Mouse (Mus musculus) kidney, postnatal 36 days (tissue): Measurements from ENCODE around the gene Xkr8.

Source experiments
- DNase-seq, 2 experiments: peaks; one replicate each; pipeline ENCODE4 v3.0.0; 2021 to 2022; ENCODE audit warnings: mixed read lengths in 2 of 2

Xkr8 gene

DNA sequence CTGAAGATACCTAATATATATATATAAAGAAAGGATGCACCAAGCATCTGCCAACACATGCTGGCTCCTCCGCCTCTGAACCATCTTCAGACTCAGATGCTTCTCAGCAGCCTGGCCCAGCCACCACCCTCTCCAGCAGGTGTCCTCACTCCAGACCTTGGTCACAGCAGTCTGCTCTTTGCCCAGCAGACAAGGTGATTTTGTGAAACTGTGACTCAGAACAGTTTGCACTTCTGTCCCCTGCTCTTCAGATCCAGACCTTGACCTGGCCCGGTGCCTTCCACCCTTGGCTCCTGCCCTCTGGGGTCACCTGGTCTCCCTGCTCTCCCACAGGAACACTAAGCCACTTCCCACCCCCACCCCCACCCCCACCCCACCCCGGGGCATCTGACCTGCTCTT lies 3.5 kb upstream of the Xkr8 start:
- DNase-seq = peak; percentile 56 to 65

GRCm38 (mm10) chr4:132735389-132735788 lies 3.0 kb upstream of the Xkr8 start:
- no peak for DNase-seq

DNA sequence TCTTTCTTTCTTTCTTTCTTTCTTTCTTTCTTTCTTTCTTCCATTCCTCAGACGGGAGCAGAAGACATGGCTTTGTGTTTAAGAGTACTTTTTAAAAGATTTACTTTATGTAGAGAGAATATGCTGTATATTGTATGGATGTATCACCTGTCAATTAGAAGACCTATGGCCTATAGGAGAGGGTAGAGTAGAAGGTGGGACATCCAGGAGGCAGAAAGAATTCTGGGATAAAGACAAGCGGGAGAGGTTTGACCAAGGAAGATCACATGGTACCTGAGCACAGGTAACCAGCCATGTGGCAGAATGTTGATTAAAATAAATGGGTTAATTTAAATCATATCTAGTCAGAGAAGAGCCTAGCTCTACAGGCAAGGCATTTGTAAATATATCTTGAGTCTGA lies 2.4 kb upstream of the Xkr8 start:
- no peak for DNase-seq

DNA sequence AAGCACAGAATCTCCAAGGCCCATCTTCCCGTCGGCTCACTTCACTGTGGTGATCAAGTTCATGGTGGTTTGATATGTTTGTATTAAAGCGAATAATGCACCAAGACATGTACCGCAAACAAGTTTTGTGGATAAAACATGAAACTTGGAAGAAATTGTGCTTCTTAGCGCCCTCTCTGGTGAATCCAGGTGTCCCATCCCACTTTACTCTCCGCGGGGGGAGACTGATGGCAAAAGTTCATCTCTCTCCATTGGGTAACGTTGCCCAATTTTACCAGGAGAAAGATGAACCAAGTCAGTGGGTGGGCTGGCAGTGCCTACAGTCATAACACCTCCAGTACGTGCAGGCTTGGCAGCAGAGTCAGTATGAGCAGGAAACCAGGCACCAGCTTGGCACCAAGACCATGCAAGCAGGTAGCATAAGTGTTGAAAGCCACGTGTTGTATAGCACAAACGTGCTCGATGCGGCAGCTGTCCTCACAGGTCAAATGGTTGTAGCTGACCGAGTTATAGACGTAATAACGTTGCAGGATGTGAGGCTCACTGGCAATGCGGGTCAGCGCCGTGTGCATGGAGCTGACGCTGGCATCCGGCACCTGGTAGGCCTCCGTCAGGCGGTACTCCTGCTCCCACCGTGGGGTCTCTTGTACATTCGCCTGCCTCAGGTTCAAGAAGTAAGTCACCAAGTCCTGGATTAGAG lies 875 bp upstream of the Xkr8 start:
- DNase-seq = no peak

DNA sequence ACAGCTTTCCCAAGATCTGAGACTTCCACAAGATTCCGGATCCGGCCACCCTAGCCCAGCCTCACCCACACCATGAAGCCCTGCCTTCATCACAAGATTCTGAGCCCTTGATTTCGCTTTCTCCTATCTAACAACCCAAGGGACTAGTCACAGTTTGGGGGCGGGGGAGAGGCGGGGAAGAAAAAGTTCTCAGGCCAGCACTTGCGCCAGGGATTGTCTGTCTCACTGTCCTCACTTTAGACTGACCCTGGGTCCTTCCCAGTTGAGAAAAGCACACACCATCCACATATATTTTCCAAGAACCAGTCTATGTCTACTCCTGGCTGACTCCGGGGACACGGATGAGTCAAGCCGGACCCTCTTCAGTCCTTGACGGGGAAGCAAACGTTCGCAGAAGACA lies 730 bp downstream of the Xkr8 start:
- no peak for DNase-seq

- DNase-seq = no peak
Measured at GRCm38 (mm10) chr4:132728233-132728632, 4.1 kb downstream of the Xkr8 start.

- DNase-seq = no peak
Measured at GRCm38 (mm10) chr4:132718251-132718650, 14.1 kb downstream of the Xkr8 start.

DNA sequence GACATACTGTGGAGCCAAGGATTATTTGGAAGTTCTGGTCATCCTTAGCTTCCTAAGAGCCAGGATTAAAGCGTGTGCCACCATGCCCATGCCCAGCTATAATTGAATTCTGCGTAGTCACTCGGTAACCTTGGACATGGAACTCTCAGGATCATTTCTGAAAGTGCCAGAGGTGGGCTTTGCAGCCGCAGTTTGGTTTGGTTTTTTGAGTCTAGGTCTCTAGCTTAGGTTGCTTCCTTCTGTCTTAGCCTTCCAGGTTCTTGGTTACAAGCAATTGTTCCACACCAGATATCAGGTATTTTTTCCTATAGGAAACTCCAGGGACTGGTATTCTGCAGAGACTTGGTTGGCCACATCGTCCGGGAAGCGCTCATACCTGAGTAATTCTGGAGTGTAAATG lies 19.2 kb downstream of the Xkr8 start:
- no peak for DNase-seq

- DNase-seq = no peak
Measured at GRCm38 (mm10) chr4:132706885-132707284, 25.5 kb downstream of the Xkr8 start.

DNA sequence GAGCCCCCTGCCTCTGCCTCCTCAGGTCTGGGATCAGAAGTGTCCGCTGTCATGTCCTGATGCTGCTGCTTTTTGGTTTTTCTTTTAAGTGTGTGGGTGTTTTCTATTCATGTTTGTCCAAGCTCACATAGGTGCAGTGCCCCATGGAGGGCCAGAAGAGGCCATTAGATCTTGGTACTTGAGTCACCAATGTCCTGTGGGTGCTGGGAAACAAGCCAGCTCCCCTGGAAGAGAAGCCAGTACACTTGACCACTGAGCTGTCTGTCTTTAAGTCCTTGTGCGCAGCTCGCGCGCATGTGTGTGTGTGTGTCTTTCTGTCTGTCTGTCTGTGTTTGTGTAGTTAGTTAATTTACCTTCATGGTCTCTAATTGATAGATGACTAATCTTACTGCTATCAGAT lies 30.3 kb downstream of the Xkr8 start:
- no peak for DNase-seq

DNA sequence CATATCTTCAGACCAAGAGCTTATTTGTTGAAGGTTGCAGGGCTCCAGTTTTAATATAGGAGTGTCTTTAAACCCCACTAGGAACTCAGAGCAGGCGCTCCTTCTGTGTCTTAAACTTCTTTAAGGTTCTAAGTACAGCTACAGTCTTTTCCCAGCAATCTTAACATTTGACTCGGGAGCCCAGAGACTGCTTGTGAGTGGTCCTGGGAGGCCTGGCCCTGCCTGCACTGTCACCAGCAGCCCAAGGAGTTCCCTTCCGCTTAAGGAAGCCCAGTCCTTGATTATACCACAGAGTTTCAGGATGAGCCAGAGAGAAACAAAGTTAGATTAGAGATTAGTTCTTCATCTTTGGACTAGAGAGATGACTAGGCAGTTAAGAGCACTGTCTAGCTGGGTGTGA lies 39.0 kb downstream of the Xkr8 start:
- DNase-seq = no peak

DNA sequence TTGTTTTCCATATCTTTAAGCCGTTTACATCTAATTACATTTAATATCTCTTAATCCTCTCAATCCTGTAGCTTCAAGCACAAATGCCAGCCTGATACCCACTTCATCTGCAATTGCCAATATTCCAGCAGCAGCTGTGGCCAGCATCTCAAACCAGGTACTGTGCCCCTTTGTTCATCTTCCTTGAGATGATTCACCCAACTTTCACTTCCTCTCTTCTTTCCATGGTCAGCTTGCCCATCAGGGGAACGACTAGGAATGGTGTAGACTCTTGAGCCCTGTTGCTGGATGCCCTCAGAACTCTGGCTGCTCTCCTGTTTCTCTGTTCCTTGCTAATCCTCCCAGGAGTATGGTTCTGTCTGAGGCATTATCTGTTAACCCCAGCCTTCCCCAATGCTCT lies 42.7 kb downstream of the Xkr8 start:
- no peak for DNase-seq

GRCm38 (mm10) chr4:132676771-132677539 lies 55.4 kb downstream of the Xkr8 start:
- peak; percentile 26 to 61 for DNase-seq
